17 mouse cellular contexts compared by ENCODE assay signal in the genomic region with DNA sequence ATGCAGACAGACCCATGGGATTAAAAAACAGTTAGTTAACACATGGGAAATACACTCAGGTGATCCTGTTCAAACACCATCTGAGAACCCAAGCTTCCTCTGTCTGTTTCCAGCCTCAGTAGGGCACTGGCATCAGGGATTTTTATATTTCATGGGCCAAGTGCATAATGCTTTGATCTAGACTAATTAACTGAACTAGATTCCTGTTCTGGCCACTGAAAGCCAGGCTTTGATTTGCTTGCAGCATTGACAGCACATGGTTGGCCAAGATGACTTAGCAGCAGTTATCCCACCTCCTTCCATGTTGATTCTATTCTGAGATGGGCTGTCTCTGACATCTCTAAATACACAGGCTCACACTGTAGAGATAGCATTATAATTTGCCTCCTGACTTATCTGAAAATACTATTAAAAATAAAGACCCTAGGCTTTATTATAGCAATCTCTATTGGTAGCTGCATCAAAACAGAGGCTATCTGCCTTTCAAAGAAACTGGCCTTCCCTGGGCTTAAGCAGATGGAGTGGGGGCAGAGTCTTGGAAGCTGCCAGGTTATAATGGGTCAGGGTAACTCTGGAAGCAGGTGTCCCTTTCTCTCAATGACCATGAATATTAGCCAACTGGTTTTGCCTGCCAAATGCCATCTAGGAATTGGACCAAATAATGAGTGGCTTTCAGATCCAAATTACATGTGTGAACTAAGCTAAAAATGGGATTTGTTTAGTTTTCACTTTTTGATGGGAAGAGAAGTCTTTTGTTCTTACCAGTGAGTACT.
DNase-seq lines count a peak whose midpoint lies in the region; ATAC-seq and TF ChIP-seq lines count a peak whose summit lies in the region.
"Had no signal": no experiment of that assay in that cellular context is flagged by ENCODE, and none has a peak within 500 bp of the region (broad histone marks: within the 10 kb centered on the region; RNA-seq: fewer than 3 reads in every experiment).

No protein-coding gene starts in this region.

- DNase-seq in hindbrain, embryonic 14.5 days (ENCODE audit: low spot score): peak; percentile 49
- DNase-seq in midbrain, postnatal 0 days (ENCODE audit: low spot score): peak; percentile 80
- peak; percentile 26 for DNase-seq in cerebellum, adult 8-10 months
- DNase-seq in kidney, postnatal 25 days: no peak
- no peak for DNase-seq in liver, postnatal 0 days
- DNase-seq: gastrocnemius, postnatal 14 days; heart, postnatal 10 days; retina, postnatal 1 day; thymus, postnatal 14 days had no signal

- H3K27me3 ChIP-seq in hindbrain, embryonic 14.5 days (ENCODE audit: control insufficient read depth, insufficient read depth, low read length): no peaks in the 10 kb centered on the region
- H3K27me3 ChIP-seq in hindbrain, embryonic 13.5 days: no peaks in the 10 kb centered on the region
- no peaks in the 10 kb centered on the region for H3K27me3 ChIP-seq in midbrain, postnatal 0 days (ENCODE audit: insufficient read depth, low read length)
- no peaks in the 10 kb centered on the region for H3K27me3 ChIP-seq in midbrain, embryonic 13.5 days
- no peaks in the 10 kb centered on the region for H3K27me3 ChIP-seq in liver, postnatal 0 days (ENCODE audit: insufficient read depth, low read length)
- H3K27me3 ChIP-seq: embryonic facial prominence, embryonic 13.5 days; lung, embryonic 15.5 days; Patski; stomach, embryonic 15.5 days had no signal

- peaks cover 5% of the 10 kb centered on the region for H3K4me1 ChIP-seq in hindbrain, embryonic 14.5 days (replicated peaks; ENCODE audit: control insufficient read depth, insufficient read depth, low read length)
- H3K4me1 ChIP-seq in hindbrain, embryonic 13.5 days (replicated peaks): peaks cover 7% of the 10 kb centered on the region
- no peaks in the 10 kb centered on the region for H3K4me1 ChIP-seq in midbrain, postnatal 0 days (ENCODE audit: insufficient read depth, low read length)
- peaks cover 5% of the 10 kb centered on the region for H3K4me1 ChIP-seq in midbrain, embryonic 13.5 days (replicated peaks)
- H3K4me1 ChIP-seq in liver, postnatal 0 days (ENCODE audit: insufficient read depth): no peaks in the 10 kb centered on the region
- H3K4me1 ChIP-seq: embryonic facial prominence, embryonic 13.5 days; lung, embryonic 15.5 days; stomach, embryonic 15.5 days had no signal

- H3K9ac ChIP-seq in hindbrain, embryonic 14.5 days: no peak overlapping the region
- no peak overlapping the region for H3K9ac ChIP-seq in hindbrain, embryonic 13.5 days
- no peak overlapping the region for H3K9ac ChIP-seq in midbrain, postnatal 0 days (replicated peaks; ENCODE audit: low read length, poor library complexity, severe bottlenecking)
- H3K9ac ChIP-seq in midbrain, embryonic 13.5 days (replicated peaks): no peak overlapping the region
- H3K9ac ChIP-seq in liver, postnatal 0 days (replicated peaks): no peak overlapping the region
- H3K9ac ChIP-seq: embryonic facial prominence, embryonic 13.5 days; lung, embryonic 15.5 days; stomach, embryonic 15.5 days had no signal

- H3K36me3 ChIP-seq in hindbrain, embryonic 14.5 days (replicated peaks; ENCODE audit: control insufficient read depth, insufficient read depth): 0 out of 2 replicates have a peak, but pooled peaks cover 9% of the 10 kb centered on the region
- 0 out of 2 replicates have a peak, but pooled peaks cover 3% of the 10 kb centered on the region for H3K36me3 ChIP-seq in hindbrain, embryonic 13.5 days
- no peaks in the 10 kb centered on the region for H3K36me3 ChIP-seq in midbrain, postnatal 0 days (ENCODE audit: insufficient read depth, low read length)
- H3K36me3 ChIP-seq in midbrain, embryonic 13.5 days: no peaks in the 10 kb centered on the region
- H3K36me3 ChIP-seq in liver, postnatal 0 days (replicated peaks; ENCODE audit: insufficient read depth, low read length): no peaks in the 10 kb centered on the region
- H3K36me3 ChIP-seq: embryonic facial prominence, embryonic 13.5 days; lung, embryonic 15.5 days; stomach, embryonic 15.5 days had no signal

- H3K9me3 ChIP-seq in hindbrain, embryonic 14.5 days (ENCODE audit: control insufficient read depth, low read length): no peaks in the 10 kb centered on the region
- H3K9me3 ChIP-seq in hindbrain, embryonic 13.5 days: no peaks in the 10 kb centered on the region
- H3K9me3 ChIP-seq in midbrain, postnatal 0 days (ENCODE audit: low read length): no peaks in the 10 kb centered on the region
- no peaks in the 10 kb centered on the region for H3K9me3 ChIP-seq in midbrain, embryonic 13.5 days
- no peaks in the 10 kb centered on the region for H3K9me3 ChIP-seq in liver, postnatal 0 days (ENCODE audit: low read length)
- H3K9me3 ChIP-seq: embryonic facial prominence, embryonic 13.5 days; lung, embryonic 15.5 days; stomach, embryonic 15.5 days had no signal

- no peak for TF ChIP-seq CTCF in midbrain, postnatal 0 days (IDR thresholded peaks at IDR 0.05)
- no peak for TF ChIP-seq CTCF in liver, postnatal 0 days (IDR thresholded peaks at IDR 0.05; ENCODE audit: low read depth)

- no peak overlapping the region for H3K4me3 ChIP-seq in hindbrain, embryonic 14.5 days (replicated peaks; ENCODE audit: low read length)
- H3K4me3 ChIP-seq in hindbrain, embryonic 13.5 days: no peak overlapping the region
- H3K4me3 ChIP-seq in midbrain, postnatal 0 days (ENCODE audit: low read depth, low read length): no peak overlapping the region
- no peak overlapping the region for H3K4me3 ChIP-seq in midbrain, embryonic 13.5 days (replicated peaks)
- no peak overlapping the region for H3K4me3 ChIP-seq in liver, postnatal 0 days (ENCODE audit: low read depth, low read length)
- H3K4me3 ChIP-seq: embryonic facial prominence, embryonic 13.5 days; lung, embryonic 15.5 days; stomach, embryonic 15.5 days had no signal

- no peak overlapping the region for H3K27ac ChIP-seq in hindbrain, embryonic 14.5 days
- H3K27ac ChIP-seq in hindbrain, embryonic 13.5 days: no peak overlapping the region
- no peak overlapping the region for H3K27ac ChIP-seq in midbrain, postnatal 0 days (ENCODE audit: low read depth, low read length)
- no peak overlapping the region for H3K27ac ChIP-seq in midbrain, embryonic 13.5 days
- H3K27ac ChIP-seq in liver, postnatal 0 days (ENCODE audit: low read depth): no peak overlapping the region
- H3K27ac ChIP-seq: embryonic facial prominence, embryonic 13.5 days; lung, embryonic 15.5 days; stomach, embryonic 15.5 days had no signal

- ATAC-seq in hindbrain, embryonic 14.5 days (ENCODE audit: low FRiP score): peak; percentile 57
- no peak for ATAC-seq in hindbrain, embryonic 13.5 days (ENCODE audit: low FRiP score)
- no peak; the same call in 1 of the 2 replicates for ATAC-seq in midbrain, postnatal 0 days (ENCODE audit: low FRiP score)
- no peak for ATAC-seq in midbrain, embryonic 13.5 days
- no peak for ATAC-seq in liver, postnatal 0 days
- ATAC-seq: intestine, embryonic 16.5 days; Patski had no signal

- no peak overlapping the region for H3K4me2 ChIP-seq in hindbrain, embryonic 14.5 days (replicated peaks)
- no peak overlapping the region for H3K4me2 ChIP-seq in hindbrain, embryonic 13.5 days
- H3K4me2 ChIP-seq in midbrain, postnatal 0 days (ENCODE audit: low read depth, low read length, poor library complexity, severe bottlenecking): no peak overlapping the region
- H3K4me2 ChIP-seq in midbrain, embryonic 13.5 days (replicated peaks): no peak overlapping the region
- no peak overlapping the region for H3K4me2 ChIP-seq in liver, postnatal 0 days (ENCODE audit: low read depth, low read length)
- H3K4me2 ChIP-seq: embryonic facial prominence, embryonic 13.5 days; liver, embryonic 11.5 days; lung, embryonic 15.5 days; stomach, embryonic 15.5 days had no signal

- no peak for TF ChIP-seq EP300 in liver, postnatal 0 days (IDR thresholded peaks at IDR 0.05; ENCODE audit: low read depth)

Comparison
In these comparisons a context has a peak if more than half of its experiments do, and no peak if none do; other contexts are left out.
1. DNase-seq: peak in hindbrain, embryonic 14.5 days (single experiment), midbrain, postnatal 0 days (single experiment) and cerebellum, adult 8-10 months (single experiment); none in kidney, postnatal 25 days (0 of 2) and liver, postnatal 0 days (single experiment).